Mouse (Mus musculus) lung, adult 2 months (tissue): ENCODE results near the gene Slc6a16. TPM values are rescaled to one million over a fixed set of nuclear protein-coding genes. Genes with fewer than 3 reads are reported as not detected.
"Not testable (repeated sequence)": the region's sequence is repeated elsewhere in the genome, so short reads cannot be mapped to it uniquely, and the experiment has no call there.

ENCODE experiments used
- DNase-seq: peaks from one replicate; pipeline ENCODE4 v3.0.0; 2022
- H3K4me1 ChIP-seq: fragments of 200-500 bp; 2 replicates; pipeline ENCODE4 v1.6.1; 2011; ENCODE audit warnings: low read length; ENCODE audit not compliant: control insufficient read depth, insufficient read depth
- H3K4me3 ChIP-seq: fragments of 200-500 bp; replicated peaks from 2 replicates; pipeline ENCODE3; 2011; ENCODE audit warnings: low read depth, mild to moderate bottlenecking, control low read depth, low read length; ENCODE audit errors: extremely low read depth
- CTCF ChIP-seq: fragments of 200-500 bp; IDR thresholded peaks from 2 replicates; pipeline ENCODE4 v1.5.1; 2011; ENCODE audit warnings: mild to moderate bottlenecking, low read length, control low read depth; ENCODE audit not compliant: insufficient read depth
- POLR2A ChIP-seq: fragments of 200-500 bp; IDR thresholded peaks from 2 replicates; pipeline ENCODE4 v1.6.1; 2011; ENCODE audit warnings: low read depth, mild to moderate bottlenecking, control low read depth, low read length, borderline replicate concordance; ENCODE audit errors: extremely low read depth
- WGBS: fragments of 180-500 bp; shearing (Covaris S2); methylation state at CpG from one replicate; pipeline ENCODE4 v1.1.7; 2018; 5-methylcytosine and 5-hydroxymethylcytosine counted together
- polyA plus RNA-seq: library from polyadenylated mRNA; depleted of rRNA; stranded (reverse); fragments of >200 nt; gene quantifications from 2 replicates; pipeline ENCODE4 v1.2.3, GENCODE M21; 2012

Gene Slc6a16
- polyA plus RNA-seq, 1 experiment = 0.12 TPM

DNA sequence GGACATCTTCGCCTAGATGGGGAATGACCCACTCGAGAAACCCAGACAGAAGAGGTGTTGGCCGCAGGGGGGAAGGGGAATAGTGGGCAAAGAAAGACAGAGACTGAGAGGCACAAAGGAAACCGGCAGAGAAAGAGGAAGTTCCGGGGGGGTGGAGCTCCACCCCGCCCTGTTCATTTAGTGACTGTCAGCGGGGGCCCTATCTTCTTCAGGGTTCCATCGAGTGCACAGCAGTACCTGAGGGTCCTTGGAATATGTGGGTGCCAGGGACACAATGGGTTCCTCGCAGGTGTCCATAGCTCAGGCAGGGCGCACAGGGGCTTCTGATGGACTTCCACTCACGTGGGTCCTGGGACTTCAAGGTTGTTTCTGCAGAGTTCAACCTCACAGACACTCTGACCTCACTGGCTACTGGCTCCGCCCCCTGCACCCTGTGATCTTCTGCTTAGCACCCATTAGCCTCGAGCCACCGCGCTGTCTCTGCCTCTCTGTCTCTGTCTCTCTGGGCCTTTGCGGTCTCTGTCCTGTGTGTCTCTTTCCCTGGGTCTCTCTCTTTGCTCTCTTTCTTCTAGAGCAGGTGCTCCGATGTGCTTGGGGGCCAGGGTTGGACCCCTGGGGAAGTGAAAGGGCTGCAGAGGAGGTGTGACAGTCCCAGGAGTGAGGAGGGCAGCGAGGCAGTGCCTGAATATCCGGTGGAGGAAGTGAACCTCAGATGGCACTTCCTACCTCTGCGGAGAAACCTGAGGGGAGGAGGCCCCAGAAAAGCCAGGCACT lies 2.0 kb upstream of the Slc6a16 start, which contains the start of gene Cd37:
Gene Cd37 (minus strand): TSS at position 393 of the 774 bp plus-strand sequence.
- peak; percentile 25 for DNase-seq
- 33% methylated on average over 20 of the region's 20 CpGs for WGBS
- Histone ChIP-seq H3K4me1 (peaks cover 8% of the 10 kb centered on the region; the same call in 1 of the 2 replicates), H3K4me3 (peak within 1 kb of the TSS; percentile 59)
- TF ChIP-seq CTCF (no peak), POLR2A (0 out of 2 replicates have a peak, but pooled peaks have one; percentile 24)

DNA sequence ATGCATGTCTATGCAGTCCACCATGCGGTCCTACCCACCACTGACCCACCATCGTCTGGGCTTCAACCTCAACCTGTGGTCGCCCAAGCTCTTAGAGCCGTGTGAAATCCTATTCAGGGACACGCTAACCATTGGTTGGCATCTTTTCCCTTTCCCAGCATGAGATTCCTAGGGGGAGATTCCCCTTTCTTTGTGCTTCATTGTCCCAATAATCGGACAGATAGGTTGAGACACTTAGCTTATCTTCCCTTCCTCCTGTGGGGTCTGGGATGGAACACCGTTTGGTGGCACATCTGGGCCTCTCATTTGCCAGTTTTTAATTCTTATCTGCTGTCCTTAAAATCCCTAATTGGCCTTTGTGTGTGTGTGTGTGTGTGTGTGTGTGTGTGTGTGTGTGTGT lies 776 bp upstream of the Slc6a16 start:
- TF ChIP-seq POLR2A = no peak
- 93% methylated on average over 7 of the region's 7 CpGs for WGBS
- Histone ChIP-seq H3K4me1 (peaks cover 5% of the 10 kb centered on the region; the same call in 1 of the 2 replicates), H3K4me3 (no peak overlapping the region)
- no peak for DNase-seq

DNA sequence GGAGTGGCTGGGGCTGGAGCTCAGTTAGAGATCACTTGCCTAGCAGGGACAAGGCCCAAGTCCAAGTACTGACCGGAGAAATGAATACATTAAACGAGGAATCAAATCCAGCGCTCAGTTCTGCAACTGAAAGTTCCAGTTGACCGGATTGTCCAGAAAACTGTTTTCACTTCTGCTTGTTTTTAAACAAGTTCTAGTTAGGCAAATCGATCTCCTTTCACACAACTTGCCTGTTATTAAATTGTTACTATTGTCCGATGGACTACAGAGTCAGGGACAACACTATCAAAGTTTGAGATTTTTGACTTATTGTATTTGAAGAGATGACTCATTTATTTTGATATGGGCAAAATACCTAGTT lies 484 bp downstream of the Slc6a16 start:
- DNase-seq = no peak
- 89% methylated on average over 6 of the region's 6 CpGs for WGBS
- Histone ChIP-seq H3K4me1 (peaks cover 5% of the 10 kb centered on the region; the same call in 1 of the 2 replicates), H3K4me3 (no peak overlapping the region)
- TF ChIP-seq CTCF (no peak), POLR2A (no peak)

- TF ChIP-seq CTCF (no peak), POLR2A (no peak)
- H3K4me3 ChIP-seq = no peak overlapping the region
- 52% methylated on average over 3 of the region's 3 CpGs for WGBS
- H3K4me1 ChIP-seq = no peaks in the 10 kb centered on the region
- no peak for DNase-seq
These were observed 6.8 kb downstream of the Slc6a16 start for GRCm38 (mm10) chr7:45247666-45248065.

GRCm38 (mm10) chr7:45253806-45254205 lies 12.9 kb downstream of the Slc6a16 start:
- Histone ChIP-seq H3K4me1 (no peaks in the 10 kb centered on the region), H3K4me3 (no peak overlapping the region)
- no peak for TF ChIP-seq CTCF
- TF ChIP-seq POLR2A = no peak
- no peak for DNase-seq
- 83% methylated on average over 8 of the region's 8 CpGs for WGBS

DNA sequence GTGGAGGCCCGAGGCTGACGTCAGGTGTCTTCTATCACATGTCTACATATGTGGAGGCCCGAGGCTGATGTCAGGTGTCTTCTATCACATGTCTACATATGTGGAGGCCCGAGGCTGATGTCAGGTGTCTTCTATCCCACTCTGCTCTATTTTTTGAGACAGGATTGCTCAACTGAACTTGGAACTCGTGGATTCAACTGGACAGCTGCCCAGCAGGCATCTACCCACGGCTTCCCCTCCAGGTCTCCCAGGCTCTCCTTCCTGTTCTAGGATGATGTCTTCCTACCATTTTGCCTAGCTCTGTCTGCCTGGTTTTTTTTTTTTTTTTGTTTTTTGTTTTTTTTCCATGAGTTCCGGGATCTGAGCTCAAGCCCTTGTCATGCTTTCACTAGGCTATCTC lies 14.9 kb downstream of the Slc6a16 start:
- DNase-seq = peak; percentile 19
- WGBS = 54% methylated on average over 7 of the region's 7 CpGs
- H3K4me1 ChIP-seq, H3K4me3 ChIP-seq: not testable (repeated sequence)

GRCm38 (mm10) chr7:45257063-45257840 lies 16.4 kb downstream of the Slc6a16 start:
- no peak overlapping the region for H3K4me3 ChIP-seq
- 50% methylated on average over 11 of the region's 11 CpGs for WGBS
- TF ChIP-seq POLR2A (no peak), CTCF (no peak)
- no peak for DNase-seq
- no peaks in the 10 kb centered on the region for H3K4me1 ChIP-seq

GRCm38 (mm10) chr7:45259281-45259680 lies 18.4 kb downstream of the Slc6a16 start:
- 83% methylated on average over 8 of the region's 8 CpGs for WGBS
- TF ChIP-seq CTCF (no peak), POLR2A (no peak)
- Histone ChIP-seq H3K4me1 (no peaks in the 10 kb centered on the region), H3K4me3 (no peak overlapping the region)
- DNase-seq = no peak

- H3K4me3 ChIP-seq = no peak overlapping the region
- H3K4me1 ChIP-seq = no peaks in the 10 kb centered on the region
- TF ChIP-seq POLR2A (no peak), CTCF (no peak)
- WGBS = 36% methylated on average over 7 of the region's 7 CpGs
- DNase-seq = no peak
These were observed 21.4 kb downstream of the Slc6a16 start for GRCm38 (mm10) chr7:45262266-45262665.
